Mouse (Mus musculus): Measurements from ENCODE around the gene Cenpb. TPM values are rescaled to one million over a fixed set of nuclear protein-coding genes. Genes with fewer than 3 reads are reported as not detected.

The Cenpb gene
- polyA plus RNA-seq, 1 experiment from 2014 or later: 12.2 TPM

DNA sequence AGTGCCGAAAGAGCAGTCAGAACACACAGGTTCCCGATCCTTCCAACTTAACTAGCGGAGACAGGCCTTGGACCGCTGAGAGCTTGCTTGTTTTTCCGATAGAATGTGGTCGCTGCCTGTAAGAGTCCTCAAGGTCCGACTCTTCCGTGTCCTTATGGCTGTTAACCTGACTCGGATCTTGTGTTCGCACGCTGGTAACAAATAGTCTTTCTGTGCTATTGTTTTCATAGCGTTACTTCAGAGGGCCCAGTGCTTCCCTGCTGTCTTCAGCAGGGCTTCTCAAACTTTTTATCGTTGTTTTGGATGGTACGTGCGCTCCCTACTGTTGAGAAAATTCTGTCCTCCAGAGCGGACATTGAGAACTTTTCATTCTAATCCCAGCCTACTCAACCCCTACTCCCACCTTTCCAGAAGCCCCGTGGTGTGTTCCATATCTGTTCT is 19.2 kb downstream of the Cenpb start:
- no peak for DNase-seq (ENCODE audit: low spot score)
- no peak for ATAC-seq (ENCODE audit: low FRiP score, low TSS enrichment)
- H3K36me3 ChIP-seq (ENCODE audit: control insufficient read depth, insufficient read depth, low read length): no peaks in the 10 kb centered on the region
- peak overlapping the region; percentile 98 for H3K4me2 ChIP-seq (replicated peaks; ENCODE audit: low read depth)
- H3K4me3 ChIP-seq (ENCODE audit: low read depth, low read length): peak overlapping the region; percentile 63
- H3K9me3 ChIP-seq (ENCODE audit: control insufficient read depth, low read length): 0 out of 2 replicates have a peak, but pooled peaks cover 3% of the 10 kb centered on the region
- H3K27me3 ChIP-seq (ENCODE audit: control insufficient read depth, insufficient read depth, low read length): no peaks in the 10 kb centered on the region
- no peaks in the 10 kb centered on the region for H3K4me1 ChIP-seq (replicated peaks; ENCODE audit: control insufficient read depth, insufficient read depth)
- H3K27ac ChIP-seq (replicated peaks): peak overlapping the region; percentile 87
- peak overlapping the region; percentile 67 for H3K9ac ChIP-seq (ENCODE audit: low read length)
- TF ChIP-seq EP300 (optimal IDR thresholded peaks at IDR 0.05) (no peak), CTCF (IDR thresholded peaks at IDR 0.05; ENCODE audit: low read depth) (peak; percentile 69)
- under 1% methylated on average over 17 of the region's 17 CpGs for WGBS

DNA sequence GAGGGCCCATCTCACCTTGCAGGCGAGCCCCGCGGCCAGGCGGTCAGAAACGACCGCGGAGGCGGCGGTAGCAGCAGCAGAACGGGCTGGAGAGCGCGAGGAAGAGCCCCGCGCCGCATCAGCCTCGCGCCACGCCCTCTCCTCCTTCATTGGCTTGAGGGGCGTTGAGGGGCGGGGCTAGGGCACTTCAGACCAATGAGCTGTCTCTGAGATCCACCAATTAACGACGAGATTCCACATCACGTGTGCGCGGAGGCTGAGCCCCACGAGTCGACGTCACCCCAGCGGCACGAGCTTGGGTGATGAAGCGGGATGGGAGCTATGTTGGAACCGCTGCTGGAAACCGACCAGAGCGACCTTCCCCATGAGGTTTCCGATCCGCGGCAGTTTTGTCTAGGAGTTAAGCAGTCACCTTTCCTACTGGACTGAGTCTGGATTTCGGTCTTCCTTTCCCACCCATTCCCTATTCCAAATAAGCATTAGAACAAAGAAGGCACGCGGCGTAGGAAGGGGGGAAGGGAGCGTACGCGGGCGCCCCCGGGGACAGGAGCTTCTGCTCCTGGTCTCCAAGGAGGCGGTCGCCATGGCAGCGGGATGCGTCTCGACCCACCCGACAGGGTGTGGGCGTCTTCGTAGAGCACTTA is 19.8 kb downstream of the Cenpb start, which contains the start of gene 1700037H04Rik:
TSS of gene 1700037H04Rik (minus strand) at position 144 of the 644 bp plus-strand sequence.
- peak within 1 kb of the TSS; percentile 63 for H3K4me3 ChIP-seq (ENCODE audit: low read depth, low read length)
- H3K4me1 ChIP-seq (replicated peaks; ENCODE audit: control insufficient read depth, insufficient read depth): no peaks in the 10 kb centered on the region
- 0 out of 2 replicates have a peak, but pooled peaks cover 1% of the 10 kb centered on the region for H3K9me3 ChIP-seq (ENCODE audit: control insufficient read depth, low read length)
- no peak for TF ChIP-seq EP300 (optimal IDR thresholded peaks at IDR 0.05)
- H3K27ac ChIP-seq (replicated peaks): peak within 1 kb of the TSS; percentile 87
- no peaks in the 10 kb centered on the region for H3K27me3 ChIP-seq (ENCODE audit: control insufficient read depth, insufficient read depth, low read length)
- H3K9ac ChIP-seq (ENCODE audit: low read length): peak within 1 kb of the TSS; percentile 71
- ATAC-seq (ENCODE audit: low FRiP score, low TSS enrichment): peak; percentile 97
- peak; percentile 97 for DNase-seq (ENCODE audit: low spot score)
- H3K36me3 ChIP-seq (ENCODE audit: control insufficient read depth, insufficient read depth, low read length): no peaks in the 10 kb centered on the region
- peak within 1 kb of the TSS; percentile 98 for H3K4me2 ChIP-seq (replicated peaks; ENCODE audit: low read depth)
- under 1% methylated on average over 54 of the region's 54 CpGs for WGBS

DNA sequence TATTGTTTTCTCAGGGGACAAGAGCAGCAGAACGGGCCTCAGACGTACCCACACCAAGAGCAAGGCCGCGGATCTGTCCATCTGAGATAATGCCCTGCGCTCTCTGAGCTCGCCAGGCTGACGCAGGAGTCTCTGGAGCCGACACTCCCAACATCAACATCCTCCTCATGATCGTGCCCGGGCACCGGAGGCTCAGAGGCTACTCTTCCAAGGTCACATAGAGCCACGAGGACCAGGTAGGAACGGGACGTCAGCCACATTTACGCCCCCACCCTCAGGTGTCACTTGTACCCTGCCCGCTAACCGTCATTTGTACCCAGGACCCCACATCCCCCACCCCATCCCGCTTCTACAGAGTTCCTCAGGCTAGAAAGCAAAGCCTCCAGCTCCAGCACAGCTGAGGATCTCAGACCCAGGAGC is 20.4 kb downstream of the Cenpb start:
- H3K9ac ChIP-seq (ENCODE audit: low read length): peak overlapping the region; percentile 71
- H3K27me3 ChIP-seq (ENCODE audit: control insufficient read depth, insufficient read depth, low read length): no peaks in the 10 kb centered on the region
- peak overlapping the region; percentile 87 for H3K27ac ChIP-seq (replicated peaks)
- ATAC-seq (ENCODE audit: low FRiP score, low TSS enrichment) (peak; percentile 76), DNase-seq (ENCODE audit: low spot score) (peak; percentile 65)
- no peak for TF ChIP-seq CTCF (IDR thresholded peaks at IDR 0.05; ENCODE audit: low read depth)
- TF ChIP-seq EP300 (optimal IDR thresholded peaks at IDR 0.05): no peak
- H3K9me3 ChIP-seq (ENCODE audit: control insufficient read depth, low read length): no peaks in the 10 kb centered on the region
- peak overlapping the region; percentile 63 for H3K4me3 ChIP-seq (ENCODE audit: low read depth, low read length)
- under 1% methylated on average over 18 of the region's 18 CpGs for WGBS
- H3K36me3 ChIP-seq (ENCODE audit: control insufficient read depth, insufficient read depth, low read length): no peaks in the 10 kb centered on the region
- no peaks in the 10 kb centered on the region for H3K4me1 ChIP-seq (replicated peaks; ENCODE audit: control insufficient read depth, insufficient read depth)
- peak overlapping the region; percentile 98 for H3K4me2 ChIP-seq (replicated peaks; ENCODE audit: low read depth)

DNA sequence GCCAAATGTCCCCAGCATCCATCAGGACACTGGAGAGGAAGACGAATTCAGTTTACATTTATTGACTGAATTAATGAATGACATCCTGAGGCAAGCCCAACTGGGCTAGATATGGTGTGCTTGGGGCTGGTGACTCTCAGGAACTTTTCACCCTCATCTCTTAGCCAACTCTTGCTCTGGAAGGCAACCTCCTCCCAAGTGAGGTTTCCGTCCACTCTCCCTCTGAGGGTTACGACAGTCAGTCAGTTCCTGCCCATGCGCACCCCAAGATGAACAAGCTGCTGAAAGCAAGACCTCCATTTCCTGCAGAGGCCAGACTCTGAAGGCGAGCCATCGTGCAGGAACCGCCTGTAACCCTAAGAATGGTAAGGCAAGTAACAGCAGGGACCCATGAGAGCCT is 22.9 kb downstream of the Cenpb start:
- no peak overlapping the region for H3K27ac ChIP-seq (replicated peaks)
- H3K36me3 ChIP-seq (ENCODE audit: control insufficient read depth, insufficient read depth, low read length): peaks cover 7% of the 10 kb centered on the region; the same call in 1 of the 2 replicates
- TF ChIP-seq CTCF (IDR thresholded peaks at IDR 0.05; ENCODE audit: low read depth) (no peak), EP300 (optimal IDR thresholded peaks at IDR 0.05) (no peak)
- H3K9ac ChIP-seq (ENCODE audit: low read length): no peak overlapping the region
- no peak for DNase-seq (ENCODE audit: low spot score)
- WGBS: 83% methylated on average over 7 of the region's 7 CpGs
- H3K27me3 ChIP-seq (ENCODE audit: control insufficient read depth, insufficient read depth, low read length): no peaks in the 10 kb centered on the region
- no peaks in the 10 kb centered on the region for H3K9me3 ChIP-seq (ENCODE audit: control insufficient read depth, low read length)
- no peak overlapping the region for H3K4me2 ChIP-seq (replicated peaks; ENCODE audit: low read depth)
- no peak for ATAC-seq (ENCODE audit: low FRiP score, low TSS enrichment)
- no peak overlapping the region for H3K4me3 ChIP-seq (ENCODE audit: low read depth, low read length)
- no peaks in the 10 kb centered on the region for H3K4me1 ChIP-seq (replicated peaks; ENCODE audit: control insufficient read depth, insufficient read depth)

DNA sequence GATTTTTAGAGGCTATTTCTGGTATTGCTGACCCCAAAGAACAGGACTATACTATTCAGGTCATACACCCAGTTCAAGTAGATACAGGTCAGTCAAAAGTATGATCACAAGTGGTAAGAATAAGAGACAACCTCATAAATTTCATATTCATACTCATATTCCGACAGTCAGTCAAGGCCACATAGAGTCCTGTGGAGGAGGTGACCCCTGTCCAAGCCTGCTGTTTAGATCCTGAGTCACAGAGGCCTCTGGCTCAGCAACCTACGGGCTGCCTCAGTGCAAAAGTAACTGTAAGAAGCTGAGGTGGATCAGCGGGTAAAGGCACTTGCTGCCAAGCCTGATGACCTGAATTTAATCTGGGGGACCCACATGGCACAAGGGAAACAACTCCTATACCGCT is 25.8 kb downstream of the Cenpb start:
- no peak for TF ChIP-seq EP300 (optimal IDR thresholded peaks at IDR 0.05)
- TF ChIP-seq CTCF (IDR thresholded peaks at IDR 0.05; ENCODE audit: low read depth): no peak
- no peaks in the 10 kb centered on the region for H3K4me1 ChIP-seq (replicated peaks; ENCODE audit: control insufficient read depth, insufficient read depth)
- 90% methylated on average over 4 of the region's 4 CpGs for WGBS
- no peak overlapping the region for H3K4me2 ChIP-seq (replicated peaks; ENCODE audit: low read depth)
- no peaks in the 10 kb centered on the region for H3K27me3 ChIP-seq (ENCODE audit: control insufficient read depth, insufficient read depth, low read length)
- no peak overlapping the region for H3K9ac ChIP-seq (ENCODE audit: low read length)
- H3K27ac ChIP-seq (replicated peaks): no peak overlapping the region
- H3K9me3 ChIP-seq (ENCODE audit: control insufficient read depth, low read length): no peaks in the 10 kb centered on the region
- ATAC-seq (ENCODE audit: low FRiP score, low TSS enrichment): no peak
- no peak overlapping the region for H3K4me3 ChIP-seq (ENCODE audit: low read depth, low read length)
- H3K36me3 ChIP-seq (ENCODE audit: control insufficient read depth, insufficient read depth, low read length): peaks cover 16% of the 10 kb centered on the region
- no peak for DNase-seq (ENCODE audit: low spot score)

DNA sequence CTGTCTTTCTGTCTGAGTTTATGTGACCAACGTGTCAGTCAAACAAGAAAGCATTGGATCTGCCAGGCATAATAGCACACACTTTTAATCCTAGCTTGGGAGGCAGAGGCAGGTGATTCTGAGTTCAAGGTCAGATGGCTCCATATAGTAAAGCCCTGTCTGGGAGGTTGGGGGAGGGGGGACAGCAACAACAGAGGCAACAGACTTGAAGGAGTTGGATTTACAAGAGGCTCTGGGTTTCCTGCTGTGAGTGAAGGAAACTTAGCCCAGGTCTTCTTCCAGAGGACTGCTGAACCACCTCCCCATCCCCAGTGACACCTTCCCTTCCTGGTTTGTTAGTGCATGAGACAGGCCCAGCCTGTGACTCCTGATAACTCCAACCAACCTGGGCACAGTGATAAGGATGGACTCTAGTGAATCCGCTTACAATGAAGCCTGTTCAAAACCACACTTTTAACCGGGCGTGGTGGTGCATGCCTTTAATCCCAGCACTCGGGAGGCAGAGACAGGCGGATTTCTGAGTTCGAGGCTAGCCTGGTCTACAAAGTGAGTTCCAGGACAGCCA is 27.6 kb downstream of the Cenpb start:
- H3K9me3 ChIP-seq (ENCODE audit: control insufficient read depth, low read length): no peaks in the 10 kb centered on the region
- peaks cover 26% of the 10 kb centered on the region for H3K36me3 ChIP-seq (ENCODE audit: control insufficient read depth, insufficient read depth, low read length)
- ATAC-seq (ENCODE audit: low FRiP score, low TSS enrichment): no peak

More for the DNA sequence above, 27.6 kb downstream of the Cenpb start:
- Histone ChIP-seq H3K4me1 (replicated peaks; ENCODE audit: control insufficient read depth, insufficient read depth) (no peaks in the 10 kb centered on the region), H3K4me2 (replicated peaks; ENCODE audit: low read depth) (no peak overlapping the region), H3K9ac (ENCODE audit: low read length) (no peak overlapping the region), H3K27ac (replicated peaks) (no peak overlapping the region), H3K27me3 (ENCODE audit: control insufficient read depth, insufficient read depth, low read length) (no peaks in the 10 kb centered on the region), H3K4me3 (ENCODE audit: low read depth, low read length) (no peak overlapping the region)
- TF ChIP-seq CTCF (IDR thresholded peaks at IDR 0.05; ENCODE audit: low read depth) (no peak), EP300 (optimal IDR thresholded peaks at IDR 0.05) (no peak)
- 89% methylated on average over 7 of the region's 7 CpGs for WGBS
- DNase-seq (ENCODE audit: low spot score): no peak
